Mouse (Mus musculus): Measurements from ENCODE around the gene Ssbp3. TPM values are rescaled to one million over a fixed set of nuclear protein-coding genes. Genes with fewer than 3 reads are reported as not detected.

Gene Ssbp3
- total and polyA plus RNA-seq, 3 experiments: 30.5 to 242 (median 116) TPM

DNA sequence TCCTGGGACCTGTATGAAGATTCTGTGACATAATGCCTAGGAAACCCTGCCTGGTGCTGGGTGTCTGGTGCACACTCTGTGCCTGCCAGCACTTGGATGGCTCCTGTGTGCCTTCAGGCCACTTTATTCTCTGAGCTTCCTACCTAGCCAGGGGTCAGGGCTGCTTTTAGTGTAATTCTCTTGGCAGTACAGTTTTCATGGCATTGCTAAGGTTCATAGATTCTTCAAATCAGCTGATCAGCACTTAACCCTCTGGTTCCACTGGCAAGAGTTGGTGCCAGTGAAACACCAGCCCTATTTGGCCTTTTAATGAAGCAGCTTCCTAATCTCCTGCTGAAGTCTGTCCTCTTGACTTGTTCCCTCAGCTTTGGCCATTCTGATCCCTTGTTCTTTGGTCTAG is 106.8 kb downstream of the Ssbp3 start:
- Histone ChIP-seq H3K9me3 (replicated peaks; ENCODE audit: insufficient read depth, low read length) (no peaks in the 10 kb centered on the region), H3K4me3 (ENCODE audit: control insufficient read depth in 1 of 2, insufficient read depth in 1 of 2, low read depth in 2 of 2, low read length in 2 of 2) (no peak overlapping the region), H3K36me3 (ENCODE audit: control insufficient read depth in 1 of 2, insufficient read depth in 2 of 2, low read length in 2 of 2) (peaks cover 0 to 4% of the 10 kb centered on the region in 2 experiments; a peak in 1 of 4 replicates), H3K27ac (ENCODE audit: control insufficient read depth, low read depth, low read length) (no peak overlapping the region), H3K27me3 (ENCODE audit: control insufficient read depth in 1 of 2, insufficient read depth in 2 of 2, low read length in 2 of 2) (no peaks in the 10 kb centered on the region), H3K9ac (ENCODE audit: control insufficient read depth, low read depth, low read length, poor library complexity, severe bottlenecking) (no peak overlapping the region), H3K4me1 (ENCODE audit: control insufficient read depth in 1 of 2, insufficient read depth in 2 of 2, low read length in 2 of 2) (no peaks in the 10 kb centered on the region), H3K79me2 (ENCODE audit: control insufficient read depth, insufficient read depth, low read length, poor library complexity) (no peaks in the 10 kb centered on the region)
- TF ChIP-seq GABPA (IDR thresholded peaks at IDR 0.05; ENCODE audit: low read depth, low read length) (no peak), ELF1 (IDR thresholded peaks at IDR 0.05; ENCODE audit: low read depth, low read length) (no peak), RCOR1 (IDR thresholded peaks at IDR 0.05; ENCODE audit: low read depth, low read length) (no peak), POLR2A (IDR thresholded peaks at IDR 0.05; ENCODE audit: control insufficient read depth in 1 of 2, insufficient read depth in 1 of 2, low read depth in 1 of 2, low read length in 2 of 2, poor library complexity in 1 of 2) (no peak), SMC3 (IDR thresholded peaks at IDR 0.05; ENCODE audit: low read depth, low read length) (no peak), ZNF384 (IDR thresholded peaks at IDR 0.05; ENCODE audit: low read depth, low read length) (no peak), HCFC1 (IDR thresholded peaks at IDR 0.05; ENCODE audit: low read depth, low read length) (no peak), GATA1 (IDR thresholded peaks at IDR 0.05; ENCODE audit: low read depth, low read length) (no peak), E2F4 (IDR thresholded peaks at IDR 0.05; ENCODE audit: borderline replicate concordance, low read depth, low read length) (no peak), JUND (IDR thresholded peaks at IDR 0.05; ENCODE audit: low read depth, low read length) (no peak), CTCF (IDR thresholded peaks at IDR 0.05 in 2 of 3, conservative IDR thresholded peaks at IDR 0.05 in 1 of 3; ENCODE audit: control insufficient read depth in 1 of 3, insufficient read depth in 1 of 3, low read depth in 2 of 3, low read length in 3 of 3, poor library complexity in 1 of 3, severe bottlenecking in 1 of 3) (no peak), MYC (IDR thresholded peaks at IDR 0.05; ENCODE audit: low read depth, low read length) (no peak), EP300 (IDR thresholded peaks at IDR 0.05; ENCODE audit: low read depth in 1 of 2, low read length in 2 of 2) (no peak), TAL1 (IDR thresholded peaks at IDR 0.05; ENCODE audit: low read length) (no peak), KAT2A (conservative IDR thresholded peaks at IDR 0.05; ENCODE audit: low read depth, low read length) (no peak), MEF2A (IDR thresholded peaks at IDR 0.05; ENCODE audit: extremely low read depth, insufficient replicate concordance, low read depth, low read length, poor library complexity, severe bottlenecking) (no peak), MYB (IDR thresholded peaks at IDR 0.05; ENCODE audit: low read depth, low read length) (no peak), ZKSCAN1 (IDR thresholded peaks at IDR 0.05; ENCODE audit: low read depth, low read length) (no peak)
- no peak for DNase-seq (ENCODE audit: low read depth, low spot score)

DNA sequence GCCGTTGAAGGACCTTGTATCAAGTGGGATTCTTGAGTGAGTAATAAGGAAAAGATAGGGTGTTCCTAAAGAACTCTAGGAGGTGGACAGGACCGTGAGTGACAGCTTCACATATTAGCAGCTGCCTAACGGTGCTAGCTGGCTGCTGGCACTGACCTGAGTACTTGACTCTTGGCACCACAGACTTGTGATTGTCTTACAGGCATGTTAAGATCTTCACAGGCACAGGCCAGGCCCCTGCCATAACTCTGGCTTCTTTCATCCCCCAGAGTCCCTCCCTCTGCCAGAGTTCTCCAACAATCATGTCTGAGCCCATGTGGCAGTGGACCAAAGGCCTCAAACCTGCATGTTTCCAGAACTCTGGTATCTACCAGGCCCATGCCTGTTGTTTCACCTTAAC is 108.0 kb downstream of the Ssbp3 start:
- peaks cover 0 to 4% of the 10 kb centered on the region in 2 experiments; a peak in 1 of 4 replicates for H3K36me3 ChIP-seq (ENCODE audit: control insufficient read depth in 1 of 2, insufficient read depth in 2 of 2, low read length in 2 of 2)
- TF ChIP-seq USF2 (IDR thresholded peaks at IDR 0.05; ENCODE audit: borderline replicate concordance in 1 of 2, insufficient read depth in 1 of 2, low read depth in 1 of 2, low read length in 2 of 2) (no peak), ELF1 (IDR thresholded peaks at IDR 0.05; ENCODE audit: low read depth, low read length) (no peak), RCOR1 (IDR thresholded peaks at IDR 0.05; ENCODE audit: low read depth, low read length) (no peak), SMC3 (IDR thresholded peaks at IDR 0.05; ENCODE audit: low read depth, low read length) (no peak), TCF12 (IDR thresholded peaks at IDR 0.05; ENCODE audit: low read depth, low read length) (no peak), RAD21 (IDR thresholded peaks at IDR 0.05; ENCODE audit: low read depth, low read length) (no peak), MAX (IDR thresholded peaks at IDR 0.05; ENCODE audit: low read length) (no peak), SIN3A (IDR thresholded peaks at IDR 0.05; ENCODE audit: low read length) (no peak), ZC3H11A (IDR thresholded peaks at IDR 0.05; ENCODE audit: low read depth, low read length) (no peak), POLR2A (IDR thresholded peaks at IDR 0.05; ENCODE audit: control insufficient read depth in 1 of 2, insufficient read depth in 1 of 2, low read depth in 1 of 2, low read length in 2 of 2, poor library complexity in 1 of 2) (no peak), BHLHE40 (IDR thresholded peaks at IDR 0.05; ENCODE audit: borderline replicate concordance, low read depth, low read length) (no peak), CHD1 (IDR thresholded peaks at IDR 0.05; ENCODE audit: low read depth, low read length) (no peak), POLR2AphosphoS2 (IDR thresholded peaks at IDR 0.05; ENCODE audit: low read length) (no peak), ZNF384 (IDR thresholded peaks at IDR 0.05; ENCODE audit: low read depth, low read length) (no peak), POLR2AphosphoS5 (IDR thresholded peaks at IDR 0.05; ENCODE audit: borderline replicate concordance, low read depth, low read length) (no peak), TAL1 (IDR thresholded peaks at IDR 0.05; ENCODE audit: low read length) (no peak), ZKSCAN1 (IDR thresholded peaks at IDR 0.05; ENCODE audit: low read depth, low read length) (no peak), GABPA (IDR thresholded peaks at IDR 0.05; ENCODE audit: low read depth, low read length) (no peak), MAZ (IDR thresholded peaks at IDR 0.05; ENCODE audit: low read depth, low read length) (no peak)
- no peak for DNase-seq (ENCODE audit: low read depth, low spot score)
- H3K4me1 ChIP-seq (ENCODE audit: control insufficient read depth in 1 of 2, insufficient read depth in 2 of 2, low read length in 2 of 2): no peaks in the 10 kb centered on the region
- 0 out of 2 replicates have a peak, but pooled peaks cover 1% of the 10 kb centered on the region for H3K79me2 ChIP-seq (ENCODE audit: control insufficient read depth, insufficient read depth, low read length, poor library complexity)
- H3K9ac ChIP-seq (ENCODE audit: control insufficient read depth, low read depth, low read length, poor library complexity, severe bottlenecking): no peak overlapping the region
- no peaks in the 10 kb centered on the region for H3K27me3 ChIP-seq (ENCODE audit: control insufficient read depth in 1 of 2, insufficient read depth in 2 of 2, low read length in 2 of 2)
- no peak overlapping the region for H3K27ac ChIP-seq (ENCODE audit: control insufficient read depth, low read depth, low read length)
- no peaks in the 10 kb centered on the region for H3K9me3 ChIP-seq (replicated peaks; ENCODE audit: insufficient read depth, low read length)
- no peak overlapping the region for H3K4me3 ChIP-seq (ENCODE audit: control insufficient read depth in 1 of 2, insufficient read depth in 1 of 2, low read depth in 2 of 2, low read length in 2 of 2)

All from MEL (cell line).